Mouse (Mus musculus) forebrain, postnatal 0 days (tissue): ENCODE data around the gene Vps26a. TPM values are rescaled to one million over a fixed set of nuclear protein-coding genes. Genes with fewer than 3 reads are reported as not detected.

ENCODE experiments used
- ATAC-seq: fragments of 200-750 bp; cut with Nextera tagmentation; 2 replicates; pipeline ENCODE4 v1.8.0; 2017; ENCODE audit warnings: mild to moderate bottlenecking, moderate library complexity
- DNase-seq: peaks from one replicate; pipeline ENCODE4 v3.0.0-alpha.2; 2015
- H3K27ac ChIP-seq: fragments of 300-500 bp; sonication (generic); 2 replicates; pipeline ENCODE4 v1.5.1; 2014; ENCODE audit warnings: low read depth, mild to moderate bottlenecking, antibody characterized with exemption, low read length, moderate library complexity, mixed read lengths
- H3K27me3 ChIP-seq: fragments of 300-500 bp; sonication (generic); 2 replicates; pipeline ENCODE4 v1.6.1; 2014; ENCODE audit warnings: mild to moderate bottlenecking, low read length, mixed read lengths; ENCODE audit not compliant: insufficient read depth
- H3K36me3 ChIP-seq: fragments of 300-500 bp; sonication (generic); 2 replicates; pipeline ENCODE4 v1.6.1; 2014; ENCODE audit warnings: mild to moderate bottlenecking, moderate library complexity; ENCODE audit not compliant: insufficient read depth
- H3K4me1 ChIP-seq: fragments of 300-500 bp; sonication (generic); 2 replicates; pipeline ENCODE4 v1.6.1; 2014; ENCODE audit warnings: antibody characterized with exemption; ENCODE audit not compliant: insufficient read depth
- H3K4me2 ChIP-seq: fragments of 300-500 bp; sonication (generic); 2 replicates; pipeline ENCODE4 v1.6.1; 2014; ENCODE audit warnings: low read depth, mild to moderate bottlenecking, moderate library complexity
- H3K4me3 ChIP-seq: fragments of 300-500 bp; sonication (generic); 2 replicates; pipeline ENCODE4 v1.5.1; 2014; ENCODE audit warnings: low read depth, low read length, mixed read lengths
- H3K9ac ChIP-seq: fragments of 300-500 bp; sonication (generic); 2 replicates; pipeline ENCODE4 v1.6.1; 2014; ENCODE audit warnings: mild to moderate bottlenecking
- H3K9me3 ChIP-seq: fragments of 300-500 bp; sonication (generic); 2 replicates; pipeline ENCODE4 v1.6.1; 2016; ENCODE audit warnings: low read length
- CTCF ChIP-seq: sonication (generic); IDR thresholded peaks from 2 replicates; pipeline ENCODE4 v1.5.1; 2016; ENCODE audit warnings: antibody characterized with exemption, control low read depth, low read depth
- WGBS: fragments of 180-500 bp; shearing (Covaris S2); extraction: QIAGEN DNeasy Blood & Tissue Kit; methylation state at CpG from one replicate; pipeline ENCODE4 v1.1.7; 2014; 5-methylcytosine and 5-hydroxymethylcytosine counted together
- polyA plus RNA-seq: library from polyadenylated mRNA; unstranded; fragments of >200 nt; fragmentation: Nextera tagmentation; extraction: Ambion mirVana; gene quantifications from 2 replicates; pipeline ENCODE4 v1.2.1, GENCODE M21; 2015
- total RNA-seq: library from RNA; depleted of rRNA; stranded (reverse); fragments of >200 nt; gene quantifications from 2 replicates; pipeline ENCODE4 v1.2.3, GENCODE M21; 2014

Vps26a gene
- total and polyA plus RNA-seq, 2 experiments from 2014 or later, result 45.7 to 52.1 TPM

- 91% methylated on average over 4 of the region's 4 CpGs for WGBS
- no peak overlapping the region for H3K4me2 ChIP-seq
Observed at GRCm38 (mm10) chr10:62507071-62507470, 20.5 kb upstream of the Vps26a start.

DNA sequence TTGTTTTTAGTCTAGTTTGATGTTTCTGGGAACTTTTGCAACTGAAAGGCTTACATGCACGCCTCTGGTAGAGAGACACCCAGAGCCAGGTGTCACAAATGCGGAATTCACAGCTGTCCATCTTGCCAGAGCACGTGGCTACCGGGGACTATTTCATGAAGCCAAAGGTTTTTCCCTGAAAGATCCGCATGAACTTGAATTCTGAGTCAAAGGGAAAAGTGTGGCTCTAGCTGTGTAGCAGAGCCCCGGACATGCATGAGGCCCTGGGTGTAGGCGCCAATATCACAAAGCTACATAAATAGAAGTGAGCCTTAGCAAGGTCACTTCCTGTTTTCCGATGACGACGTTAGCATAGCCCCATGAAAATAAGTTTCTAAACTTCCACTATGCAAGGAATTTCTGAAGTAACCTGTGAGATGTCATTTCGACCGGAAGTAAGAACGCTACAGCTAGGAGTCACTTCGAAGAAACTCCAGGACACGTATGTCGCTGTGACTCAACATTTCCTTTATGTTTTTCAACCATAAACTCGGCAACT is 19.5 kb upstream of the Vps26a start:
- no peak for DNase-seq
- 86% methylated on average over 17 of the region's 17 CpGs for WGBS

More at GRCm38 (mm10) chr10:62507071-62507470, 20.5 kb upstream of the Vps26a start:
- H3K27me3 ChIP-seq, result peaks cover 4% of the 10 kb centered on the region; the same call in 1 of the 2 replicates
- H3K4me1 ChIP-seq, result no peaks in the 10 kb centered on the region
- no peaks in the 10 kb centered on the region for H3K36me3 ChIP-seq
- no peak for ATAC-seq
- H3K9me3 ChIP-seq, result no peaks in the 10 kb centered on the region
- H3K27ac ChIP-seq, result no peak overlapping the region
- H3K9ac ChIP-seq, result no peak overlapping the region
- DNase-seq, result no peak
- TF ChIP-seq CTCF, result no peak
- H3K4me3 ChIP-seq, result no peak overlapping the region

GRCm38 (mm10) chr10:62505224-62505983 is 18.8 kb upstream of the Vps26a start:
- no peaks in the 10 kb centered on the region for H3K9me3 ChIP-seq
- DNase-seq, result no peak
- ATAC-seq, result no peak
- H3K27me3 ChIP-seq, result peaks cover 4% of the 10 kb centered on the region; the same call in 1 of the 2 replicates
- no peaks in the 10 kb centered on the region for H3K36me3 ChIP-seq
- no peak overlapping the region for H3K4me3 ChIP-seq
- H3K27ac ChIP-seq, result no peak overlapping the region
- 75% methylated on average over 9 of the region's 9 CpGs for WGBS
- H3K9ac ChIP-seq, result no peak overlapping the region
- no peak for TF ChIP-seq CTCF
- no peaks in the 10 kb centered on the region for H3K4me1 ChIP-seq
- H3K4me2 ChIP-seq, result no peak overlapping the region

More for the DNA sequence above, 19.5 kb upstream of the Vps26a start:
- no peak overlapping the region for H3K27ac ChIP-seq
- no peaks in the 10 kb centered on the region for H3K36me3 ChIP-seq
- no peak overlapping the region for H3K9ac ChIP-seq
- ATAC-seq, result no peak
- no peak overlapping the region for H3K4me2 ChIP-seq
- H3K4me3 ChIP-seq, result no peak overlapping the region
- no peak for TF ChIP-seq CTCF
- H3K4me1 ChIP-seq, result no peaks in the 10 kb centered on the region
- no peaks in the 10 kb centered on the region for H3K9me3 ChIP-seq
- H3K27me3 ChIP-seq, result peaks cover 4% of the 10 kb centered on the region; the same call in 1 of the 2 replicates

GRCm38 (mm10) chr10:62503836-62504628 is 17.4 kb upstream of the Vps26a start:
- Histone ChIP-seq H3K4me1 (no peaks in the 10 kb centered on the region), H3K36me3 (no peaks in the 10 kb centered on the region), H3K27me3 (0 out of 2 replicates have a peak, but pooled peaks cover 4% of the 10 kb centered on the region), H3K4me2 (no peak overlapping the region), H3K4me3 (no peak overlapping the region), H3K27ac (no peak overlapping the region), H3K9ac (no peak overlapping the region), H3K9me3 (no peaks in the 10 kb centered on the region)
- DNase-seq (no peak), ATAC-seq (no peak)
- 68% methylated on average over 12 of the region's 12 CpGs for WGBS
- TF ChIP-seq CTCF, result no peak

- H3K9me3 ChIP-seq, result no peaks in the 10 kb centered on the region
Observed at GRCm38 (mm10) chr10:62503353-62503752, 16.7 kb upstream of the Vps26a start.

DNA sequence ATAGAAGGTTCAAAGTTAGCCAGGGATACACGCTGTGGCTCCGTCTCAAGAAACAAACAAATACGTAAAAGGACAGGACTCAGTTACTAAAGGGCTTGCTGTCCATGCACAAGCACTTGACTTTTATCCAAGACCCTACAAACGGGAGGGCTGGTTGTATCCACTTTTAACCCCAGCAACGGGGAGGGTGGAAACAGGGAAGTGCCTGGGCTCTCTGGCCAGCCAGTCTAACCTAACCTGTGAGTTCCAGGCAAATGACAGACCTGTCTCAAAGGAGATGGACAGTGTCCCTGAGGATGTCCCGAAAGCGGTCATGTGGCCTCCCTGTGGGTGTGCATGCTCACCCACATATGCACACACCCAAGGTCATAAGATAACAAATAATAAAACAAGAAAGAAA is 15.3 kb upstream of the Vps26a start:
- Histone ChIP-seq H3K27me3 (no peaks in the 10 kb centered on the region), H3K4me1 (no peaks in the 10 kb centered on the region), H3K4me3 (no peak overlapping the region), H3K36me3 (no peaks in the 10 kb centered on the region), H3K4me2 (no peak overlapping the region), H3K27ac (no peak overlapping the region), H3K9ac (no peak overlapping the region), H3K9me3 (no peaks in the 10 kb centered on the region)
- TF ChIP-seq CTCF, result no peak
- no peak for DNase-seq
- ATAC-seq, result no peak
- 83% methylated on average over 7 of the region's 7 CpGs for WGBS

More at GRCm38 (mm10) chr10:62503353-62503752, 16.7 kb upstream of the Vps26a start:
- Histone ChIP-seq H3K27ac (no peak overlapping the region), H3K36me3 (no peaks in the 10 kb centered on the region), H3K9ac (no peak overlapping the region), H3K4me2 (no peak overlapping the region), H3K27me3 (0 out of 2 replicates have a peak, but pooled peaks cover 1% of the 10 kb centered on the region), H3K4me3 (no peak overlapping the region), H3K4me1 (no peaks in the 10 kb centered on the region)
- no peak for DNase-seq
- 79% methylated on average over 4 of the region's 4 CpGs for WGBS
- TF ChIP-seq CTCF, result no peak
- ATAC-seq, result no peak
